Mouse (Mus musculus): ENCODE measurements at regions not wholly inside any gene's neighbourhood (a gene's known extent, or its start where the extent isn't known, plus 50 kb on each side); places are given as distances from the start of the nearest gene placed in this dataset.

GRCm38 (mm10) chr6:66401468-66401867 lies 133.7 kb upstream of the Mad2l1 start:
- TF ChIP-seq CTCF (IDR thresholded peaks at IDR 0.05; ENCODE audit: low read depth) = no peak
- no peak for TF ChIP-seq EP300 (optimal IDR thresholded peaks at IDR 0.05)

All from stomach, postnatal 0 days (tissue).